8 mouse cellular contexts compared by ENCODE assay signal in genomic region chr13:21734906-21735767, GRCm38 (mm10). TPM values are rescaled to one million over a fixed set of nuclear protein-coding genes. Genes with fewer than 3 reads are reported as not detected.
DNase-seq lines count a peak whose midpoint lies in the region; ATAC-seq and TF ChIP-seq lines count a peak whose summit lies in the region.
"Not testable (repeated sequence)": the region's sequence is repeated elsewhere in the genome, so short reads cannot be mapped to it uniquely, and the experiment has no call there.

TSS of gene Hist1h4j (plus strand) at chr13:21735064.

- not testable (repeated sequence) for H3K9me3 ChIP-seq in ES-E14 (ENCODE audit: control insufficient read depth, insufficient read depth, low read depth, low read length); forebrain, embryonic 15.5 days; lung, embryonic 15.5 days

- H3K4me2 ChIP-seq in forebrain, embryonic 15.5 days (replicated peaks): peak within 1 kb of the TSS; percentile 59
- peak within 1 kb of the TSS; percentile 67 for H3K4me2 ChIP-seq in lung, embryonic 15.5 days

- peak within 1 kb of the TSS; percentile 72 to 78 for H3K4me3 ChIP-seq in ES-E14 (ENCODE audit: insufficient read depth in 1 of 2, low read depth in 1 of 2, low read length in 2 of 2, poor library complexity in 1 of 2, severe bottlenecking in 1 of 2)
- H3K4me3 ChIP-seq in forebrain, embryonic 15.5 days: peak within 1 kb of the TSS; percentile 62
- peak within 1 kb of the TSS; percentile 50 for H3K4me3 ChIP-seq in lung, embryonic 15.5 days
- peak within 1 kb of the TSS; percentile 53 for H3K4me3 ChIP-seq in olfactory bulb, adult 2 months (ENCODE audit: insufficient read depth, low read depth, low read length)
- peak within 1 kb of the TSS; percentile 45 for H3K4me3 ChIP-seq in thymus, adult 2 months (ENCODE audit: control insufficient read depth, insufficient read depth, low read length)

- in situ Hi-C loops in ES-E14 (cut with MboI; ENCODE audit: low sequenced_read_pairs in 2 of 2, unreplicated experiment in 2 of 2): loop anchor here (10.0 to 25.0 kb wide), 3 partner anchors 300 to 1827 kb away; partner anchors contain the start of genes Hist1h1d (in 2 of the 2), Hist1h2ad (in 2 of the 2), Hist1h2ae (in 2 of the 2) and Hist1h2ah (in 2 of the 2)

- WGBS in forebrain, embryonic 15.5 days: under 1% methylated on average over 50 of the region's 56 CpGs
- WGBS in lung, embryonic 15.5 days: under 1% methylated on average over 50 of the region's 56 CpGs
- under 1% methylated on average over 55 of the region's 56 CpGs for WGBS in olfactory bulb, adult 2 months
- under 1% methylated on average over 51 of the region's 56 CpGs for WGBS in thymus, adult 2 months

- peak; percentile 87 for DNase-seq in ES-E14 (ENCODE audit: low read depth, low spot score)
- peak; percentile 86 for DNase-seq in cerebellum, adult 11-12 months
- DNase-seq in heart, postnatal 4 days: peak; percentile 79
- DNase-seq in layer of hippocampus, adult 8-10 months (ENCODE audit: low spot score in 2 of 2): peak; percentile 70 to 77
- DNase-seq in thymus, adult 2 months: peak; percentile 80

- not testable (repeated sequence) for H3K27me3 ChIP-seq in forebrain, embryonic 15.5 days; lung, embryonic 15.5 days; thymus, adult 2 months (ENCODE audit: control insufficient read depth, insufficient read depth, low read length)

- not testable (repeated sequence) for H3K36me3 ChIP-seq in ES-E14 (ENCODE audit: control insufficient read depth, insufficient read depth, low read length, poor library complexity, severe bottlenecking); forebrain, embryonic 15.5 days; lung, embryonic 15.5 days; thymus, adult 2 months (ENCODE audit: control insufficient read depth, insufficient read depth, low read length)

- H3K27ac ChIP-seq in ES-E14 (ENCODE audit: insufficient read depth, low read depth, low read length, poor library complexity, severe bottlenecking): peak within 1 kb of the TSS; percentile 91
- H3K27ac ChIP-seq in forebrain, embryonic 15.5 days (replicated peaks): peak within 1 kb of the TSS; percentile 99
- H3K27ac ChIP-seq in lung, embryonic 15.5 days: peak within 1 kb of the TSS; percentile 98
- peak within 1 kb of the TSS; percentile 76 for H3K27ac ChIP-seq in olfactory bulb, adult 2 months (ENCODE audit: insufficient read depth, low read depth, low read length)
- H3K27ac ChIP-seq in thymus, adult 2 months (ENCODE audit: control insufficient read depth, insufficient read depth, low read length): peak within 1 kb of the TSS; percentile 94

- TF ChIP-seq CTCF in olfactory bulb, adult 2 months (IDR thresholded peaks at IDR 0.05; ENCODE audit: insufficient read depth, low read depth, low read length): not testable (repeated sequence)
- 0 out of 2 replicates have a peak, but pooled peaks have one; percentile 2 for TF ChIP-seq CTCF in thymus, adult 2 months (IDR thresholded peaks at IDR 0.05; ENCODE audit: borderline replicate concordance, control insufficient read depth, extremely low read depth, insufficient read depth, low read length, poor library complexity)

- ATAC-seq in forebrain, embryonic 15.5 days (replicated peaks): peak; percentile 90
- peak; percentile 92 for ATAC-seq in lung, embryonic 15.5 days (ENCODE audit: borderline replicate concordance, extremely low read depth, low FRiP score, low TSS enrichment)

- TF ChIP-seq POLR2A in olfactory bulb, adult 2 months (IDR thresholded peaks at IDR 0.05; ENCODE audit: insufficient read depth, low read depth, low read length): peak; percentile 70; the same call in 1 of the 2 replicates
- TF ChIP-seq POLR2A in thymus, adult 2 months (IDR thresholded peaks at IDR 0.05; ENCODE audit: control insufficient read depth, extremely low read depth, insufficient read depth, low read length, poor library complexity): peak; percentile 75; the same call in 1 of the 2 replicates

- H3K9ac ChIP-seq in ES-E14 (ENCODE audit: insufficient read depth, low read depth, low read length, poor library complexity, severe bottlenecking): peak within 1 kb of the TSS; percentile 84
- peak within 1 kb of the TSS; percentile 70 for H3K9ac ChIP-seq in forebrain, embryonic 15.5 days (replicated peaks)
- H3K9ac ChIP-seq in lung, embryonic 15.5 days: peak within 1 kb of the TSS; percentile 57

- not testable (repeated sequence) for H3K4me1 ChIP-seq in ES-E14 (ENCODE audit: control insufficient read depth in 2 of 2, insufficient read depth in 2 of 2, low read length in 2 of 2, poor library complexity in 1 of 2); lung, embryonic 15.5 days; olfactory bulb, adult 2 months (ENCODE audit: control insufficient read depth, insufficient read depth, low read length); thymus, adult 2 months (replicated peaks; ENCODE audit: control insufficient read depth, insufficient read depth, low read length)
- H3K4me1 ChIP-seq in forebrain, embryonic 15.5 days: peaks cover 26% of the 10 kb centered on the region

RNA-seq across cellular contexts. Expression of gene Hist1h4j, which starts in this region (rescaled TPM):
- 158 and 260 TPM in 2 replicates for total RNA-seq in ES-E14 (2012; rRNA removed)
- 0.83 and 1.5 TPM in 2 replicates for polyA plus RNA-seq in forebrain, embryonic 15.5 days (2015; fragmentation: Nextera tagmentation; extraction: Ambion mirVana)
- 10 to 100 TPM; 84.6 to 87.5 TPM for total RNA-seq in heart, postnatal 4 days (2021)
- 10 to 100 TPM; 11.6 to 17.1 (median 13.7) TPM for total RNA-seq in layer of hippocampus, adult 8-10 months (2022)
- polyA plus RNA-seq in lung, embryonic 15.5 days (2015; fragmentation: Nextera tagmentation; extraction: Ambion mirVana): 1.8 and 3.1 TPM in 2 replicates
- polyA plus RNA-seq in olfactory bulb, adult 2 months (2012; ENCODE audit: insufficient read depth, insufficient read length, low replicate concordance, missing spikeins): not detected in 2 replicates
- polyA plus RNA-seq in thymus, adult 2 months (2012; rRNA removed): 60.3 and 64.6 TPM in 2 replicates

Comparison
In these comparisons a context has a peak if more than half of its experiments do, and no peak if none do; other contexts are left out.
1. Peak in every context shown above with its lines: DNase-seq, ATAC-seq, H3K4me3 ChIP-seq and H3K27ac ChIP-seq.
2. RNA of gene Hist1h4j (polyA plus RNA-seq): 60.3 to 64.6 TPM in thymus, adult 2 months; 1.8 to 3.1 TPM in lung, embryonic 15.5 days, 0.83 to 1.5 TPM in forebrain, embryonic 15.5 days and not detected in olfactory bulb, adult 2 months; every median in the first group is over 10 times any median in the second.